In the genomic region with DNA sequence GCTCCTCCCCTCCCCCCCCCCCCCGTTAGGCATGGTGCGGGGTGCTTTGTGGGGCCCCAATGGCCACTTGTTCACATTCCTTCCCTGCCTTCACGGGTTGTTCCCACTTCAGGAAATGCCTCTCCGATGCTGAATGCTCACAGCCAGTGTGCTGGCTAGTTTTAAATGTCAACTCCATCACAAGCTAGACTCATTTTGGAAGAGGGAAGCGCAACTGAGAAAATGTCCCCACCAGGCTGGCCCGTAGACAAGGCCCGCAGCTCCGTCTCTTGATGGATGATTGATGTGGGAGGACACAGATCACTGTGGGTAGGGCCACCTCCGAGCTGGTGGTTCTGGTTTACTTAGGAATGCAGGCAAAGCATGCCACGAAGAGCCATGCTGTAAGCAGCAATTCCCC, we compare ENCODE assay signal across 17 mouse cellular contexts.
A peak's percentile ranks its signal among the peaks of the same experiment; 100 is the strongest.
DNase-seq lines count a peak whose midpoint lies in the region; ATAC-seq and TF ChIP-seq lines count a peak whose summit lies in the region.
"Had no signal": no experiment of that assay in that cellular context is flagged by ENCODE, and none has a peak within 500 bp of the region (broad histone marks: within the 10 kb centered on the region; RNA-seq: fewer than 3 reads in every experiment).

No protein-coding gene starts in this region.

- no peaks in the 10 kb centered on the region for H3K36me3 ChIP-seq in heart, embryonic 15.5 days
- H3K36me3 ChIP-seq in heart, adult 2 months (ENCODE audit: control insufficient read depth, insufficient read depth, low read length): no peaks in the 10 kb centered on the region
- H3K36me3 ChIP-seq: hindbrain, embryonic 10.5 days; intestine, embryonic 15.5 days; liver, embryonic 13.5 days had no signal

- no peaks in the 10 kb centered on the region for H3K27me3 ChIP-seq in heart, embryonic 15.5 days
- no peaks in the 10 kb centered on the region for H3K27me3 ChIP-seq in heart, adult 2 months (ENCODE audit: control insufficient read depth, insufficient read depth, low read length)
- H3K27me3 ChIP-seq: intestine, embryonic 15.5 days; liver, embryonic 13.5 days had no signal

- H3K27ac ChIP-seq in heart, embryonic 15.5 days: no peak overlapping the region
- no peak overlapping the region for H3K27ac ChIP-seq in heart, adult 2 months
- H3K27ac ChIP-seq: gastrocnemius, adult 2 months; hindbrain, embryonic 10.5 days; intestine, embryonic 15.5 days; liver, embryonic 13.5 days; macrophage had no signal

- no peaks in the 10 kb centered on the region for H3K9me3 ChIP-seq in heart, embryonic 15.5 days (replicated peaks)
- H3K9me3 ChIP-seq: hindbrain, embryonic 10.5 days; intestine, embryonic 15.5 days; liver, embryonic 13.5 days had no signal

- peak overlapping the region; percentile 51 for H3K4me2 ChIP-seq in heart, embryonic 15.5 days
- H3K4me2 ChIP-seq: intestine, embryonic 15.5 days; liver, embryonic 13.5 days had no signal

- no peak for TF ChIP-seq POLR2A in heart, adult 2 months (IDR thresholded peaks at IDR 0.05; ENCODE audit: insufficient read depth, low read depth, low read length)

- no peak for DNase-seq in heart, adult 2 months
- peak; percentile 41 for DNase-seq in right cerebral cortex, adult 18-20 months
- DNase-seq in right cerebral cortex, postnatal 4 days: no peak
- peak; percentile 0 to 1 for DNase-seq in heart, postnatal 10 days
- DNase-seq in spleen, postnatal 14 days (ENCODE audit: low spot score in 2 of 2): no peak
- DNase-seq in adrenal gland, adult 2 months: no peak
- DNase-seq: cerebellum, adult 18-20 months; gastrocnemius, adult 2 months; kidney, postnatal 36 days; liver, embryonic 13.5 days; thymus, postnatal 25 days had no signal

- H3K79me2 ChIP-seq in heart, adult 2 months (replicated peaks; ENCODE audit: control insufficient read depth, insufficient read depth, low read length): no peaks in the 10 kb centered on the region

- H3K9ac ChIP-seq in heart, embryonic 15.5 days: no peak overlapping the region
- H3K9ac ChIP-seq in heart, adult 2 months (ENCODE audit: low read depth, low read length): no peak overlapping the region
- H3K9ac ChIP-seq: intestine, embryonic 15.5 days; liver, embryonic 13.5 days had no signal

- no peak for ATAC-seq in heart, embryonic 15.5 days (replicated peaks; ENCODE audit: insufficient number of reproducible peaks, insufficient read depth, low FRiP score, low read depth)
- ATAC-seq: activated CD4-positive, CD25-positive, alpha-beta regulatory T cell, adult 4 months; intestine, embryonic 15.5 days; midbrain, embryonic 16.5 days had no signal

- intact Hi-C loops in heart, adult 2 months (cut with DNase I): no loop called here
- intact Hi-C loops in heart, postnatal 10 days (cut with DNase I): no loop called here

- no peak overlapping the region for H3K4me3 ChIP-seq in heart, embryonic 15.5 days
- no peak overlapping the region for H3K4me3 ChIP-seq in heart, adult 2 months
- H3K4me3 ChIP-seq: gastrocnemius, adult 2 months; hindbrain, embryonic 10.5 days; intestine, embryonic 15.5 days; liver, embryonic 13.5 days had no signal

- no peak for TF ChIP-seq EP300 in heart, adult 2 months (IDR thresholded peaks at IDR 0.05; ENCODE audit: insufficient read depth, low read depth, low read length)

- WGBS in heart, embryonic 15.5 days: 13% methylated on average over 10 of the region's 10 CpGs
- 18% methylated on average over 10 of the region's 10 CpGs for WGBS in heart, adult 2 months

- peaks cover 7% of the 10 kb centered on the region for H3K4me1 ChIP-seq in heart, embryonic 15.5 days (replicated peaks)
- no peaks in the 10 kb centered on the region for H3K4me1 ChIP-seq in heart, adult 2 months (ENCODE audit: control insufficient read depth, insufficient read depth, low read length)
- H3K4me1 ChIP-seq: intestine, embryonic 15.5 days; liver, embryonic 13.5 days had no signal

- TF ChIP-seq CTCF in heart, adult 2 months (IDR thresholded peaks at IDR 0.05): no peak

Comparison
In these comparisons a context has a peak if more than half of its experiments do, and no peak if none do; other contexts are left out.
1. DNase-seq: peak in right cerebral cortex, adult 18-20 months (single experiment) and heart, postnatal 10 days (2 of 2); none in heart, adult 2 months (0 of 2), right cerebral cortex, postnatal 4 days (single experiment), spleen, postnatal 14 days (0 of 2) and adrenal gland, adult 2 months (single experiment).